Mouse (Mus musculus) bone marrow, adult 2 months (tissue): ENCODE results near the gene Slc38a9. TPM values are rescaled to one million over a fixed set of nuclear protein-coding genes. Genes with fewer than 3 reads are reported as not detected.
"Not testable (repeated sequence)": the region's sequence is repeated elsewhere in the genome, so short reads cannot be mapped to it uniquely, and the experiment has no call there.

Source experiments
- H3K27ac ChIP-seq: fragments of 200-500 bp; 2 replicates; pipeline ENCODE4 v1.5.1; 2012; ENCODE audit warnings: low read depth, mild to moderate bottlenecking, control low read depth, inconsistent platforms, low read length; ENCODE audit not compliant: control insufficient read depth, poor library complexity, insufficient read depth
- H3K4me1 ChIP-seq: fragments of 200-500 bp; 2 replicates; pipeline ENCODE4 v1.6.1; 2011; ENCODE audit warnings: low read length; ENCODE audit not compliant: control insufficient read depth, insufficient read depth
- H3K4me3 ChIP-seq: fragments of 200-500 bp; replicated peaks from 2 replicates; pipeline ENCODE3; 2011; ENCODE audit warnings: mild to moderate bottlenecking, low read depth, low read length, control low read depth; ENCODE audit not compliant: control insufficient read depth
- CTCF ChIP-seq: fragments of 200-500 bp; IDR thresholded peaks from 2 replicates; pipeline ENCODE4 v1.5.1; 2011; ENCODE audit warnings: low read length, control low read depth; ENCODE audit not compliant: control insufficient read depth, insufficient read depth
- POLR2A ChIP-seq: fragments of 200-500 bp; IDR thresholded peaks from 2 replicates; pipeline ENCODE4 v1.6.1; 2011; ENCODE audit warnings: low read depth, mild to moderate bottlenecking, control low read depth, low read length, borderline replicate concordance; ENCODE audit not compliant: control insufficient read depth
- WGBS: fragments of 180-500 bp; shearing (Covaris S2); methylation state at CpG from one replicate; pipeline ENCODE4 v1.1.7; 2018; 5-methylcytosine and 5-hydroxymethylcytosine counted together
- polyA plus RNA-seq: library from polyadenylated mRNA; stranded (reverse); fragments of >200 nt; gene quantifications from 2 replicates; pipeline ENCODE4 v1.2.4, GENCODE M21; 2011; ENCODE audit warnings: low replicate concordance; ENCODE audit not compliant: missing spikeins, insufficient read depth, insufficient read length

Gene Slc38a9
- polyA plus RNA-seq, 1 experiment, result 32.9 TPM

- no peak overlapping the region for H3K4me3 ChIP-seq
- WGBS, result 89% methylated on average over 8 of the region's 8 CpGs
- H3K4me1 ChIP-seq, result peaks cover 1% of the 10 kb centered on the region; the same call in 1 of the 2 replicates
- TF ChIP-seq POLR2A (no peak), CTCF (no peak)
- H3K27ac ChIP-seq, result no peak overlapping the region
These were observed 35.1 kb downstream of the Slc38a9 start for GRCm38 (mm10) chr13:112695526-112696240.

DNA sequence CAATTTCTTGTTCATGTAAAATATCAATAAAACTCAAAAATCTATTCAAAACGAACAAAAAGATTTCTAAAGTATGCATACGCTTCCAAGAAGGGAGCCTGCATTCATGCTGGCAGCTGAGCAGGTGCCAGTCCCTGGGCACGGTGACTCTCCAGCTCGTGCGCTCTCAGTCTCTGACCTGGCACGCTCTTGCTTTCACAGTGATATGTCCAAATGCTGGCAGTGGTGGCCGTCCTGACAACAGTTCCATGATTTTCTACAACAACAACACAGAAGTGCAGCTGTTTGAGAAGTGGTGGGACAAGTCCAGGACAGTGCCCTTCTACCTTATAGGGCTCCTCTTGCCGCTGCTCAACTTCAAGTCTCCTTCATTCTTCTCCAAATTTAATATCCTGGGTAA, 40.7 kb downstream of the Slc38a9 start:
- no peak overlapping the region for H3K27ac ChIP-seq
- 88% methylated on average over 8 of the region's 8 CpGs for WGBS
- no peak overlapping the region for H3K4me3 ChIP-seq
- no peaks in the 10 kb centered on the region; the same call in 1 of the 2 replicates for H3K4me1 ChIP-seq
- TF ChIP-seq POLR2A (no peak), CTCF (no peak)

DNA sequence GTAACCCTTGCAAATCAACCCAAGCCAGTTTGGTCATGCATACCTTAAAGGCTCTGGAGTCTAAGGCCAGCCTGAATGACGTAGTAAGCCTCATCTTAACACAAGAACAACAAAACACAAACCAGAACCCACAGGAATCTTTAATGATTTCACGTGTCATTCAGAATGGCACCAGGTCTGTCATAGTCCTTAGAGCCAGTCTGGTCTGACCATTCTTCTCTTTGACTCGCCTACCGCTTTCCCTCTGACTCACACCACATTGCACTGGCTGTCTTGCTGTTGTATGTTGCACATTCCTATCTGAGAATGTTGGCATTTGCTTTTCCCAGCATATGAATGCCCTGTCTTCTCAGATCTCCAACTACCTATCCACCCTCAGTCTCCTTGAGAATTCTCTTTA, 45.8 kb downstream of the Slc38a9 start:
- 91% methylated on average over 4 of the region's 4 CpGs for WGBS
- no peak overlapping the region for H3K4me3 ChIP-seq
- H3K27ac ChIP-seq, result no peak overlapping the region
- TF ChIP-seq POLR2A (no peak), CTCF (no peak)
- no peaks in the 10 kb centered on the region for H3K4me1 ChIP-seq

DNA sequence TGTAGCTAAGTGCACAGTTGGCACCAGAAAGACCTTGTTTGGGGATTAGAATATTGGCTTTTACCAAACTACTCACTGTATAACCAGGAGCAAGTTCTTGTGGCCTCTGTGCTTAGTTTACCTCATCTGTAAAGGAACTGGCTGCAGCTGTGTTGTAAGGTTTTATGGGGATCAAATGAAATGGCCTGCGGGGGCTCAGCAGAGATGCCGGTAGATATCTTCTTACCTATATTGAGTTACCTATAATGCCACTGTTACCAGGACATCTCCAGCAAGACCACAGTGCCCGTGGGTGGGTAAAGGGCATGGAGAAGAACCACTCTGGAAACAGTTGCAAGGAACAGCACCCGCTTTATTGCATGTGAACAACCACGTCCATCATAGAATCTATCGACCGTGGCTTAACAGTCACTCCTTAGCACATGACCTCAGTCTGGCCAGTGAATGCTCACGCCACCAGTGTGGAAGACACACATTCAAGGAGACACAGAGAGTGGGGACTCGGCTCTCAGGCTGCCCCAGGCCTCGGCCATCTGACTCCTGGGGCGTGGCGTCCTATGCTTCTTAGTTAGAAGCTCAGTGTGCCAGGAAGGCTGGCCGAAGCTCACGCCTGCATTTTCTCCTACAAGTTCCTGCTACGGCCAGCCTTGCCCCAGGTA, 59.7 kb downstream of the Slc38a9 start:
- Histone ChIP-seq H3K27ac (no peak overlapping the region), H3K4me3 (no peak overlapping the region), H3K4me1 (no peaks in the 10 kb centered on the region; the same call in none of the 2 replicates)
- TF ChIP-seq CTCF, result no peak
- TF ChIP-seq POLR2A, result no peak
- 95% methylated on average over 15 of the region's 15 CpGs for WGBS

- TF ChIP-seq CTCF (no peak), POLR2A (no peak)
These were observed 61.6 kb downstream of the Slc38a9 start for GRCm38 (mm10) chr13:112721946-112722729.

GRCm38 (mm10) chr13:112724260-112724659, 63.7 kb downstream of the Slc38a9 start:
- H3K27ac ChIP-seq, H3K4me3 ChIP-seq, H3K4me1 ChIP-seq: not testable (repeated sequence)

More at GRCm38 (mm10) chr13:112721946-112722729, 61.6 kb downstream of the Slc38a9 start:
- H3K4me3 ChIP-seq, result no peak overlapping the region
- 88% methylated on average over 9 of the region's 9 CpGs for WGBS
- no peak overlapping the region for H3K27ac ChIP-seq
- H3K4me1 ChIP-seq, result no peaks in the 10 kb centered on the region; the same call in none of the 2 replicates

GRCm38 (mm10) chr13:112726002-112726401, 65.5 kb downstream of the Slc38a9 start:
- Histone ChIP-seq H3K4me1 (no peaks in the 10 kb centered on the region; the same call in none of the 2 replicates), H3K27ac (no peak overlapping the region), H3K4me3 (no peak overlapping the region)
- TF ChIP-seq POLR2A, result no peak
- no peak for TF ChIP-seq CTCF
- 73% methylated on average over 3 of the region's 3 CpGs for WGBS

DNA sequence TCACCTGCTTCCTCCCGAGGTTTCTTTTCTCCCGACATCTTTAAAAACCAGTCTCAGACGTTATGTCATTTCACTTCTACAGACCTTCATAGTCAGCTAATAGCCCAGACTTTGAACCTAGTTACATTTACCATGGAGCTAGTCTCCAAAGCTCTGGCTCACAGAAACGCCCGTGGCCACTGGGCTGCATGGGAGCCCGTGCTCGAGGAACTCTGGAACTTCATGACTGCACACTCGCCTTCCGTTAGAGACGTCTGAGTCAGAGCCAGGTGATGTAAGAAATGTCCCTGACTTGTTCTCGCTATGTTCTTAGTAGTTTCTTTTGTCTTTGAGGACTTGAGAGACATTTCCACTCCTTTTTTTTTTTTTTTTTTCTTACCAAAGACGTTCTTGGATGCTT, 72.8 kb downstream of the Slc38a9 start:
- WGBS, result 90% methylated on average over 12 of the region's 12 CpGs
- TF ChIP-seq CTCF (no peak), POLR2A (no peak)

More for the DNA sequence above, 72.8 kb downstream of the Slc38a9 start:
- Histone ChIP-seq H3K27ac (no peak overlapping the region), H3K4me1 (no peaks in the 10 kb centered on the region), H3K4me3 (no peak overlapping the region)
